Mouse (Mus musculus) common myeloid progenitor, adult 5-6 weeks (primary cell): ENCODE measurements at regions not wholly inside any gene's neighbourhood (a gene's known extent, or its start where the extent isn't known, plus 50 kb on each side); places are given as distances from the start of the nearest gene placed in this dataset.

Source experiments
- ATAC-seq: replicated peaks from 2 replicates; pipeline ENCODE4 v1.8.0; 2016; ENCODE audit warnings: low read depth, mild to moderate bottlenecking, moderate TSS enrichment, inconsistent platforms; ENCODE audit not compliant: poor library complexity, severe bottlenecking

DNA sequence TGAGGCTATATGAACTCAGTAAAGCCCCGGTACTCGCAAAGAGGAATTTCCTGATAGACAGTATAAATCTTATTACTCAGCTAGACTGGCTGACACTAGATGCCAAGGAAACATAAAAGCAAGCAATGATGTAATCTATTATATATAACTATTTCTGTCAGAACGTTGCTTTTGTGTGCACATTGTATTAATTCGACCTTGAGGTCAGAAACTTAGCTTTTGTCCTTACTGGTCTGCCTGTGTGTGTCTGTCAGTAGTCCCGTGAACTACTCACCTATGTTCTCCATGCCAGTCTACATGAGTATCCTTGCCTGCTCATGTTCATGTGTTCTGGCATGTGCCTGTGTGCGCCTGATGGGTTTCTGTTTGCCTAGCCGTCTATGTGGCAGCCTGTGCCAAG is 70.5 kb downstream of the Tmx1 start:
- no peak for ATAC-seq

GRCm38 (mm10) chr12:70524703-70525102 is 71.8 kb downstream of the Tmx1 start:
- ATAC-seq: no peak

GRCm38 (mm10) chr12:70531661-70532060 is 78.8 kb downstream of the Tmx1 start:
- no peak for ATAC-seq

DNA sequence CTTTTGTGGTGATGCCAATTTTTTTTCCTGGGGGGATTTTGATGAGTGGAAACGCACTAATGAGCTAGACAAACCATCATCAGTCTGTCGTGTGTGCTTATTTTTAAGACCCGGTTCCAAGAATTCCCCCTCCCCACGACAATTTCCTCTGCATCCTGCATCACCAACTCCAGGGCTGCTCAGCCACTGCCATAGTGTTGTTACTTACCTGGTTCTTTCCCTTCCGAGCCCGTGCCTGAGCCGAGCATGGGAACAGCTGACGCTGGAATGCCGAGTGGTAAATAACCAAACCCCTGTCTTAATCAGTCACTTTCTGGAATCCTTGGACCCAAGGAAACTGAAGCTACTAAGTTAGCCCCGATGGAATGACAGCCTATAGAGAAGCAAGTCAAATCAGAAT is 79.3 kb downstream of the Tmx1 start:
- ATAC-seq: no peak

DNA sequence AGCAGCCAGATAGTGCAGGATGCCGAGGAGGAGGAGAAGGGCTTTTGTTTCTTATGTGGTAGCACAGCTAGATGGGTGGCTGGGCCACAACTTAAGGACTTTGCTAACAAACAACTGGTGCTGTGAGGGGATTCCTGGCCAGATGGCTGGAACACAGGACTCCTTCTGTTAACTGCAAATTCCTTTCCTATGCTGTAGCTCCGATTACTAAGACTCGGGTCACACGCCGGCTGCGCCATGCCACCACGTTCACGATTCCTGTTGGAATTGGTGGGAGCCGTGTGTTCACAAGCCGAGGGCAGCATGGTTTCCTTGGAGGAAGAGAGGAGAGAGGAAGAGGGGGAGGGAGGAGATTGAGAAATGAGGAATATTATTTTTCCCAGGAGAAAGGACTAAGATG is 79.9 kb downstream of the Tmx1 start:
- ATAC-seq: no peak

GRCm38 (mm10) chr12:70533375-70533935 is 80.6 kb downstream of the Tmx1 start:
- ATAC-seq: no peak

DNA sequence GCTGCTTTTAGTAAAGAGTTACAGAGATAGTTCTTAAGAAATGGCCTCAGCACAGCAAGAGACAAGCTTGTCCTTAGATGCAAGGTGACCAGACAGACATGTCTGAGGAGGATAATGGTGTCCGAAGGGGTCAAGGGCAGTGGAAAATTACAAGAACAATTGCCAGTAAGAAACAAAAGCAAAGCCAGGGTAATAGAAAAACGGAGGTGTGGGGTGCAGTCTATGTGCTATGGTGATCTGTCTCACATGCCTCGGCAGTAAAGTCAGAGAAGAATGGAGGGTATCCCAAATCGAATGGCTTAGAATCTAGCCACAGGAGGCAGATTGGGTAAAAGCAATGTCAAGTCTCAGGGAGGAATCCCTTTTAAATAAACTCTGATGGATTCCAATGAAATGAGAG is 86.2 kb downstream of the Tmx1 start:
- no peak for ATAC-seq

GRCm38 (mm10) chr12:70539856-70540255 is 87.0 kb downstream of the Tmx1 start:
- no peak for ATAC-seq

GRCm38 (mm10) chr12:70541432-70541831 is 88.5 kb downstream of the Tmx1 start:
- no peak for ATAC-seq

- ATAC-seq: no peak
Observed at GRCm38 (mm10) chr12:70543299-70543698, 90.4 kb downstream of the Tmx1 start.

DNA sequence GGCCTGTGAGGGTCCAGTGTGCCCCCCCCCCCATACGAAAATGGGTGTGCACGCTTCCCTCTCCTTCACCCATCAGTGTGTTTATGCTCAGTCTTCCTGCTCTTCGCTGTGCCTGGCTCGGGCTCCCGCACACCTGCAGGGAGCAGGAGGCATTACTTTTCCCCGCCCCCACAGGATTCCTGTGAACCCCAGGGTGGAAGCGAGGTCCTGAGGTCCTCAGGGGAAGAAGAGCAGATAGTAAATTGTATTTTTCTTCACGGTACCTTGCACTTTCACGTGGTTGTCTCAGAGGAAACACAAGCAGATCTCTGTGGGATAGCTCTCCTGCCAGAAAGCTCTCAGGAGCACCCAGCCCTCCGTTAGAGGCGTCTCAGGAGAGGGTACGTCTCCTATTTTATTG is 91.4 kb downstream of the Tmx1 start:
- ATAC-seq: no peak

GRCm38 (mm10) chr12:70544850-70545510 is 92.1 kb downstream of the Tmx1 start:
- no peak for ATAC-seq

- no peak for ATAC-seq
Observed at GRCm38 (mm10) chr12:70547199-70547598, 94.3 kb downstream of the Tmx1 start.

DNA sequence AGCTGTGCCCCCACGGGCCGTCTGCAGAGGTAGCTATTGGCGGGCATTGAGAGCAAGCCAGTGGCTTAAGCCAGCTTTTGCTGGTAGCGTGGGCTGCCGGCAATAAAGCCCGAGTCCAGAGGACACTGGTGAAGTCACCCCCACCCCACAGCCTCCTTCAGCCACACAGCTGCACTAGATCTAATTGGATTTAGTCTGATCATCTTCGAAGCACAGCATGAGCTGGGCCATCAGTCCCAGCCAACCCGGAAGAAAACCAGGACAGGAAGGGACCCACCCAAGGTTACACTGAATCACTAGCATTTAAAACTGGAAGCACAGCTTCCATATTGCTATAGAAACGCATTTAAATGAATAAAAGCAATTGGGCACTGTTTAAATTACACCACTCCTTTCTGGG is 96.4 kb downstream of the Tmx1 start:
- no peak for ATAC-seq

- no peak for ATAC-seq
Observed at GRCm38 (mm10) chr12:70553866-70554265, 101.0 kb downstream of the Tmx1 start.

DNA sequence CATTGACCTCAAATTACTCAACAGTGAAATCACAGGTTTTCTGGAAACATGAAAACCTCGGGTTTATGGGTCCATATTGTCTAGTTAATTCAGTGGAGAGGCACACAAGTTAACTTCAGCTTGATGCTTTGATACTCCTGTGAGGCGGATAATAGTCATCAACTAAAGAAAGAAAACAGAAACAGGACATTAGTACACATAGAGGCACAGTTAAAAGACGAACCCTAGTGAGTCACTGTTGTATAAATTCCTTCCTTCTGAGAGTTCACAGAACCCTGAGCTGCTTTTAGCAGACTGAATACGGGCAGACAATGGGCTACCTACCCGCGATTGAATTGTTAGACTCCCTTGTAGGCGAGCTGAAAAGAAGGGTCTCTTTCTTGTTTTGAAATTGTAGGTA is 101.7 kb downstream of the Tmx1 start:
- ATAC-seq: no peak

- ATAC-seq: no peak
Observed at GRCm38 (mm10) chr12:70555723-70556122, 102.8 kb downstream of the Tmx1 start.

DNA sequence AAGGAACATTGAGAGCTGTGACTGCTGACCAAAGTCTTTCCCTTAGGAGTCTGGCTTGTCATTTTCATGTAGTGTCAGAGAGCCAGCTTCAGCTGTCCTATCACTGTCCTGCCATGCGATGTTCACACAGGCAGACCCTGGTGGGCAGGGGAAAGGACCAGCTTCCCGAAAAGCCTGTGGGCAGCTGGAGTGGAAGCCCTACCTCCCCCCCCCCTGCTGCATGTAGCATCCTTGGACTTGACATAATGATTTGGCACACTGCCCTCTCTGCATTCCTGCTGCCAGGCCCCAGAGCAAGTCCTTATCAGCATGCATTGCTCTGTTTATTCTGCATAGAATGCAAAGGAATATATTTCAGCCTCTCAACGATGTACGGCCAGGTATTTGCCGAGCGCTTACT is 103.9 kb downstream of the Tmx1 start:
- no peak for ATAC-seq

- no peak for ATAC-seq
Observed at GRCm38 (mm10) chr12:70563446-70563845, 110.6 kb downstream of the Tmx1 start.

- ATAC-seq: no peak
Observed at GRCm38 (mm10) chr12:70575665-70576064, 122.8 kb downstream of the Tmx1 start.

GRCm38 (mm10) chr12:70577769-70578168 is 124.9 kb downstream of the Tmx1 start:
- no peak for ATAC-seq

DNA sequence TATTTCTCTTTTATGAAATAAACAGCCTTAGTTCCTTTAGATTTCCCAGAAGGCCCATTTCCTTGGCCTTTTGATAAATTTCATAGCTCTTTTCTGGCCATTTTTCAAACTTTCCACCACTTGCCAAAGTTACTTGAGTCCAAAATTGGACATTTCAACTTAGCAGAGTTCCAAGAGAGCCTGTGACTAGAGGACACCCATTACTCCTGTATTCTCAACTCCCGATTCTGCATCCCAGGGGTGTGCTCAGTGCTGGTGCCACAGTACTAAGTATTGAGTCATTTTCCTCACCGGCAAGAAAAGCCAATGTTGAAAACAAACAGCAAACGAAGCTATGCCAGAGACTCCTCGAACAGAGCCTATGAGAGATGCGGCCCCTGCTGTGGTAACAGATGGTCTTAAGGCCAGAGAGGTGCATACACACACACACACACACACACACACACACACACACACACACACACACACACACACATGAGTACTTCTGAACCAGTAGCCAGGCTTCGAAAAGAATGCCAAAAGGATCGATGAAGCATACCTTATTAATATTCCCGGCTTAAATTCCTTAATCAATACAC is 126.5 kb downstream of the Tmx1 start:
- ATAC-seq: no peak
